Mouse (Mus musculus) lung, postnatal 0 days (tissue): ENCODE measurements around the gene Fut1.

Source experiments
- CTCF ChIP-seq: IDR thresholded peaks from 2 replicates; pipeline ENCODE4 v1.5.1; 2016; ENCODE audit warnings: antibody characterized with exemption, mild to moderate bottlenecking
- EP300 ChIP-seq: IDR thresholded peaks from 2 replicates; pipeline ENCODE4 v1.6.1; 2016; ENCODE audit warnings: antibody characterized with exemption, mild to moderate bottlenecking, control low read depth

DNA sequence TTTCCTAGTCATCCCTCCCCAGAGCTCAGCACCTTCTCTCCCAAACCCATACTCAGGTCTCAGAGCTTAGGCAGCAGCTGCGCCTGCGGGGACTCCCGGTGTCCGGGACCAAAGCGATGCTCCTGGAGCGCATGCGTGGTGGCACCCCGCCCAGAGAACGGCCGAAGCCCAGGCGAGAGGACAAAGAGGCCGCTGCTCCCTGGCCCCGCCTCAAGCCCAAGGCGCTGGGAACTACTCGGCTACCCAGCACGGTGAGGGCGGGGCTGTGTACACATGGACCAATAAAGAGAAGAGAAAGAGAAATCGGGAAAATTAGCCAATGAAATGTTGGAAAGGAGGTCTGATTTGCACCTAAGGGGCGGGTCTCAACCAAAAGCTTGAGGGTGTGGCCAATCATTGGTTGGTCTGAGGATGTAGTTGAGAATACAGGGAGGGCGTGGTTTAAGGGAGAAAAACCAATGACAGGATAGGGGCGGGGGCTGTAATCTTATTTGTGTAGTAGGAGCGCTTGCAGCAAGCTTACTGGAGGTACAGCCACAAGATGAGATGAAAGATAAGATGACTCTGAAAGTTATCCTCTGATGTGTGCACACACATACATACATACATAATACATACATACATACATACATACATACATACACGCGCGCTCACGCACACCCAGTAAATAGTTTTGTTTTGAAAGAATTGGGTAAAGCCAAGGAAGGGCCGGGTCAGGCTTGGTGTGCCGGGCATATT lies 26.5 kb downstream of the Fut1 start:
- TF ChIP-seq EP300: peak; percentile 46; the same call in 1 of the 2 replicates
- no peak for TF ChIP-seq CTCF
